Mouse (Mus musculus) mature B cell (primary cell): ENCODE measurements around the gene Trmo.

Experiments used
- in situ Hi-C: fragments of 300-500 bp; cut with MboI; formaldehyde crosslinking; loops from 2 replicates; pipeline ENCODE4 v1.14.3; 2019

The Trmo gene

DNA sequence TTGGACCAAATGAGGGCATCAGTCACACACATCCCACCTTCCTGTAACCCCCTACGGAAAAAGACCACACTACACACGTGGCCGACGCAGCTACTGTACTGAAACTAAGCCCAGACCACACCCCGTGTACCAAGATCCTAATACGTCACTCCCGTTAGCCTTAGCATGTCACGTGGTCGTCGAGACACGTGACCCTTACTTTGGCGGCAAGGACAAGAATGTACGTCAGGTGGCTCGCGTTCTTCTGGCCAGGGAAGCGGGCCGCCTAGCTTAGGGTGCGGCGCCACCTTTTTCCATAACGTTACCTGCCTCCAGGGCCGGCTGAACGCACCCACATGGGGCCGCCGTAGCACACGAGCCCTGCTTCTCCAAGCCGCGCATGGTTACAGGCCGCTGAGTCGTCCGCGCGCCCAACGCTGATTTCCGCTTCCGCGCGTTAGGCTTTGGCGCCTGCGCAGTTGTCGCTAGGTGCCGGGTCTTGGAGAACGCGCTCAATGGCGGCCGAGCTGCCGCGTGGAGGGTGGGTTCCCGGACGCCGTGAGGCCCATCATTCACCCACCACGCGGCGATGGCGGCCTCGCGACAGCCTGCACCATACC, at the start of gene Trmo:
Gene Trmo (minus strand): TSS at position 425 of the 599 bp plus-strand sequence.
- in situ Hi-C loops = no loop called here

GRCm38 (mm10) chr4:46432339-46433036, 43.3 kb upstream of the Trmo start:
- in situ Hi-C loops = no loop called here

GRCm38 (mm10) chr4:46428903-46429499, 39.8 kb upstream of the Trmo start:
- in situ Hi-C loops = no loop called here

- in situ Hi-C loops = no loop called here
Measured at GRCm38 (mm10) chr4:46422625-46423024, 33.4 kb upstream of the Trmo start.

GRCm38 (mm10) chr4:46418851-46419250, 29.6 kb upstream of the Trmo start:
- in situ Hi-C loops = no loop called here

DNA sequence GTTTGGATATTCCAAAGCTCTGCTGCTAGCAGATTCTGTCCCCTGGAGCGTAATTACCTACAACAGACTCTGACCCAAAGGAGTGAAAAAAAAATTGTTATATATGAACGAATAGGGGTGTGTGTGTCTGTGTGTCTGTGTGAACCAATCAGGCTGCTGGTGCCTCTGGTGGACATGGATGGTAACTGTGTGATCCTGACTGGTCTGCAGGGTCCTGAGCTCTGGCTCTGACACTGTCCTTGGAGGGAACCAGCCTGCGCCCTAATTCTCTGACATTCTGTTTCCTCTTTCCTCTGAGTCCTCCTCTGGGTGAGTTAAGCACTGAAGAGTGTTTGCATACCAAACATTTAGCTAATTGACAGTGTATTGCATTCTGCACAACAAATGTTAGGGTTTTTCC, 28.3 kb upstream of the Trmo start:
- in situ Hi-C loops = no loop called here

- in situ Hi-C loops = no loop called here
Measured at GRCm38 (mm10) chr4:46413406-46413805, 24.2 kb upstream of the Trmo start, which contains the start of gene Hemgn. Gene Hemgn (minus strand): TSS chr4:46413506.

- in situ Hi-C loops = no loop called here
Measured at GRCm38 (mm10) chr4:46412113-46412512, 22.9 kb upstream of the Trmo start.

- in situ Hi-C loops = no loop called here
Measured at GRCm38 (mm10) chr4:46411489-46411888, 22.3 kb upstream of the Trmo start.

- in situ Hi-C loops = no loop called here
Measured at GRCm38 (mm10) chr4:46410677-46411076, 21.4 kb upstream of the Trmo start.

DNA sequence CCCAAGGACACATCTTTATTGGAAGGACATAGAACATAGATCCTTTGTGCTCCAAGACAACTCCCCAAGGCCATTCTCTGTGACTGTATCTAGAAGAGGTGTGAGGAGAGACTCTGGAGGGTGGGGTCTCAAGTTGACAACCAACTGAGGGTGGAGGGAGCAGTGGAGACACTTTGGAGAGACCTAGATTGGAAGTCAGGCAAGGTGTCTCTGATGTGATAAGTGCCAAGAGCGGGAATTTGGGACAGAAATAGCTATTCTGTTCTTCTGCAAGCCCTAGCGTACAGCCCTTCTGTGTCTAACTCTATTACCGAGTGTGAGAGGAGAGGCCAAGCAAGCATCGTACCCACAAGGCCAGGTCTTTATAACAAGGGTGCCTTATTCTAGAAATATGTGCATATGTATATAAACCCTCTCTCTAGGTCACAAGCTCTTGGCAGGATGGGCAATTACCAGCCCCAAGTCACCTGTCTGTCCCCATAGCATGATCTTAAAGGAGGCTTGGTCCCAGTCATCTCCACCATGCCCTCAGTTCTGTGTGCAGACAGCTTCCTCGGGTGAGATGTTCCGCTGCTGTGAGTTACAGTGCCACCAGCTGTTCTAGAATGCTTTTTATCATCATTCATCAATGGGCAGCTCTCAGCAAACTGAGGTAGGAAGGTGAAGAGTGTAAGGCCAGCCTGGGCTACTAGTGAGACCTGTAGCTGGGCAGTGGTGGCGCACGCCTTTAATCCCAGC, 17.9 kb upstream of the Trmo start:
- in situ Hi-C loops = no loop called here

- in situ Hi-C loops = loop anchor here (5.0 kb wide), 1 partner anchor 43 kb away; no protein-coding TSS in a partner anchor
Measured at GRCm38 (mm10) chr4:46404042-46404795, 15.0 kb upstream of the Trmo start.

GRCm38 (mm10) chr4:46398839-46399238, 9.6 kb upstream of the Trmo start:
- in situ Hi-C loops = no loop called here

DNA sequence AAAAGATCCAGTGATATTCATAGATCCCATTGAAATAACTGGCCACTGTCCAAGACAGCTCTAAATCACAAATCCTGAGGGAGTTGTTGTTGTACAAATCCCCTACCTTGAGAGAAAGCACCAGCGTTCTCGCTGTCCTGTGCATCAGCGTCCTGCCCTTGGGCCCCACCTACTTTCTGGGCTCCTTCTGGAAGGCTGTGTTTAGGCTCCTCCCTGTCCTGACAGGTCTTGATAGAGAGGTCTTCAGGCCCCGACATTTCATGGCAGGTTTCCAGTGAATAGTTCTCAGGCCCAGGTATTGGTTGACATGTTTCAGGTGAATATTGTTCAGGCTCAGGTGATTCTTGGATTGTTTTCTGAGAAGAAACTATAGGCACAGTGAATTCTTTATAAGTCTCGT, 6.5 kb upstream of the Trmo start:
- in situ Hi-C loops = no loop called here

GRCm38 (mm10) chr4:46394388-46394787, 5.2 kb upstream of the Trmo start:
- in situ Hi-C loops = no loop called here

DNA sequence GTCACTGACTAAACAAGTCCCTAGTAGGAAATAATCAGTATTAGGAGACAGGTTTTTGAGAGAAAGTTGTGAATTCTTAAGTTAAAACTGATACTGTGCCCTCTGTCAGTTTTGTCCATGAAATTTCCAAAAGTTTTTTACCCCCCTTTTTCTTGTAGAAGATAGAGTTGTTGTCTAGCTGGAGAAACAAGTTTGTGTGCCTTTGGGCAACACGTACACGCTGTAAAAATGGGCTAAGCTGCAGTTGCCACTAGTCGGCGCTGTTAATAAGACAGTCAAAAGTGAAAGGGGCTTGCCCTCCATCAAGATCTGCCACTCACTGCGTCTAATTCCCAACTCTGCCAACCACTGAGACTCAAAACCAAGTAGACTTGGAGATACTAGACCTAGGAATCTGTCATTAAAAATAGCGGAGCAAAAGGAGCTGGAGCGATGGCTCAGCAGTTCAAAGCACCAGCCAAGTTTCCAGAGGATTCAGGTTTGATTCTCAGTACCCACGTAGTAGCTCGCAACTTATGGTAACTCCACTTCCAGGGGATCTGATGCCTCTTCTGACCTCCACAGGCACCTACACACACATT, 1.2 kb upstream of the Trmo start:
- in situ Hi-C loops = no loop called here

GRCm38 (mm10) chr4:46389612-46390341, 540 bp upstream of the Trmo start:
- in situ Hi-C loops = no loop called here

DNA sequence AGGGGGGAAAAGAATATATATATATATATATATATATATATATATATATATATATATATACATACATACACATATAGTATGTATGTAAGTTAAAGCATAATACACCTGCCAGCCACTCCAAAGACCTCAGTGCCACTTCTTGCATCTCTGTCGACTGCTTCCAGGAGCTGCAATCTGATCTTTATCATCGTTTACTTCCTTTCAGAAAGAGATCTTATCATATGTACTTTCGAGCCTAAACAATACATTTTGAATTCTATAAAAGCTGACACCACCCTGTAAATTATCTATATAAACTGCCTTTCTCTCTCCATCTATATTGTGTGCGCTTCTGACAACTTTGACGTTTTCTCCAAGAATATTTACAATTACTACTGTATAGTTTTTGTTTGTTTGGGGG, 681 bp downstream of the Trmo start:
- in situ Hi-C loops = no loop called here

DNA sequence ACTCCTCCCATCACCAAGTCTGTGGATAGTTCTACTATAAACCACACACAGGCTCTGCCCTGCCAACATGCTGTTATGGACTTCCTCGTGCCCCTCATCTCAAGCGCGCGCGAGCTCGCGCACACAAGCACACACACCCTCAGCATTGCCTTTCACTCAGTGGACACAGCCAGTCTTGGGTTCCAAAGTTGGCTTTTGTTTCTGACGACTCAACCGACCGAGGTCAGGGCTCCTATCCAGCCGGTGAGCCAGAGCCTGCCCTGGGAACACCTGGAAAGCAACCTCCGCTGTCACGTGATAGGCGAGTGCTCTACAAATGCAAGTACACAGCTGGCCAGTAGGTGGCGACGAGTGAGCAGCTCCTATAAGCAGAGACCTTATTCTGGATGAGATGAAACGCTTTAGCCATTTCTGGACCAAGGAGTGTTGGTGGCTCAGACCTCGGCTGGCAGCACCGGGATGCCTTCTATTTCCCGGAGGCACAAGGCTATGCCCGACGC, 14.3 kb downstream of the Trmo start:
- in situ Hi-C loops = no loop called here

DNA sequence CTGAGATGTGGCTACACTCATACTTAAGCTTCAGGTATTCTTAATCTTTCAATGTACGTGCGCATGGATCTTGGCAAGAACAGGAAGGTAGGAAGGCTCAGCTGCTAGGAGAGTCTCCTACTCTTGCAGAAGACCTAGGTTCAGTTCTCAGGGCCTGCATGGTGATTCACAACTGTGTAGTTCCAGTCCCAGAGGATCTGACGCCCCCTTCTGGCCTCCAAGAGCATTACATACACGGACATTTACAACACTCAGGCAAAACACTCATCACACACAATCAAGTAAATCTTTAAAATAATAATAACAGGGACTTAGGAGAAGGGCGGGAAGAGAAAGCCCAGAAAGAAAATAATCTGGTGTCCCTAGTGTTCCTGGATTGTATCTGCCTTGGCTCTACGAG, 14.8 kb downstream of the Trmo start:
- in situ Hi-C loops = no loop called here

- in situ Hi-C loops = no loop called here
Measured at GRCm38 (mm10) chr4:46371030-46371429, 18.2 kb downstream of the Trmo start.
